Mouse (Mus musculus) midbrain, embryonic 13.5 days (tissue): ENCODE measurements around the gene Deup1. TPM values are rescaled to one million over a fixed set of nuclear protein-coding genes. Genes with fewer than 3 reads are reported as not detected.
"Not testable (repeated sequence)": the region's sequence is repeated elsewhere in the genome, so short reads cannot be mapped to it uniquely, and the experiment has no call there.

Experiments
- ATAC-seq: fragments of 200-750 bp; cut with Nextera tagmentation; 2 replicates; pipeline ENCODE4 v1.8.0; 2017; ENCODE audit warnings: mild to moderate bottlenecking, moderate TSS enrichment, moderate library complexity
- H3K27ac ChIP-seq: fragments of 300-500 bp; sonication (generic); 2 replicates; pipeline ENCODE4 v1.5.1; 2015; ENCODE audit warnings: inconsistent platforms, mild to moderate bottlenecking, moderate library complexity
- H3K27me3 ChIP-seq: fragments of 300-500 bp; sonication (generic); 2 replicates; pipeline ENCODE4 v1.6.1; 2015; ENCODE audit warnings: mild to moderate bottlenecking, inconsistent platforms
- H3K36me3 ChIP-seq: fragments of 300-500 bp; sonication (generic); 2 replicates; pipeline ENCODE4 v1.6.1; 2015; ENCODE audit warnings: mild to moderate bottlenecking, inconsistent platforms
- H3K4me1 ChIP-seq: fragments of 300-500 bp; sonication (generic); replicated peaks from 2 replicates; pipeline ENCODE4 v1.6.1; 2015; ENCODE audit warnings: inconsistent platforms
- H3K4me2 ChIP-seq: fragments of 300-500 bp; sonication (generic); replicated peaks from 2 replicates; pipeline ENCODE4 v1.6.1; 2015; ENCODE audit warnings: moderate library complexity, mild to moderate bottlenecking, inconsistent platforms
- H3K4me3 ChIP-seq: fragments of 300-500 bp; sonication (generic); replicated peaks from 2 replicates; pipeline ENCODE4 v1.5.1; 2015; ENCODE audit warnings: mild to moderate bottlenecking, inconsistent platforms
- H3K9ac ChIP-seq: fragments of 300-500 bp; sonication (generic); replicated peaks from 2 replicates; pipeline ENCODE4 v1.6.1; 2015; ENCODE audit warnings: mild to moderate bottlenecking, inconsistent platforms
- H3K9me3 ChIP-seq: fragments of 300-500 bp; sonication (generic); 2 replicates; pipeline ENCODE4 v1.6.1; 2016; ENCODE audit warnings: mild to moderate bottlenecking, inconsistent platforms
- WGBS: fragments of 180-500 bp; shearing (Covaris S2); methylation state at CpG from one replicate; pipeline ENCODE4 v1.1.7; 2015; 5-methylcytosine and 5-hydroxymethylcytosine counted together
- polyA plus RNA-seq: library from polyadenylated mRNA; unstranded; fragments of >200 nt; fragmentation: Nextera tagmentation; extraction: Ambion mirVana; gene quantifications from 2 replicates; pipeline ENCODE4 v1.2.1, GENCODE M21; 2015

Gene Deup1
- polyA plus RNA-seq, 1 experiment from 2014 or later = 0.96 TPM

DNA sequence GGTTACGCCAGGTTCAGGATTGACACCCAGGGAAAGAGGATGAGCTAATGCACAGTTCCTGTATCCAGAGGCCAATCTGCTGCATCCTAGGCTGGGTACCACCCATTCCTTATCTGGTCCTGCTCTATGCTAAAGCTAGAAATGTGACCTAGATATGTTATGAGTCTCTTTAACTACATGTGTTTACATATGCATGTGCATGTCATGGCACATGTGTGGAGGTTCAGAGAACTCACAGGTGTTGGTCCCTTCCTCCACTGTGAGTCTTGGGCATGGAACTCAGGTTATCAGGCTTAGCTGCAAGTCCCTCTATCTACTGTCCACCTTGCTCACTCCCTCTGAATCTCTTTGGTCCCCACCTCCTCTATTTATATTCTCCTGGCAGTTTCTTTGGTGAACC lies 41.8 kb downstream of the Deup1 start:
- no peaks in the 10 kb centered on the region for H3K9me3 ChIP-seq
- H3K4me1 ChIP-seq = no peaks in the 10 kb centered on the region
- H3K4me3 ChIP-seq = no peak overlapping the region
- H3K27me3 ChIP-seq = no peaks in the 10 kb centered on the region
- H3K9ac ChIP-seq = no peak overlapping the region
- no peak overlapping the region for H3K27ac ChIP-seq
- WGBS = 81% methylated on average over 1 of the region's 1 CpGs
- ATAC-seq = no peak
- H3K4me2 ChIP-seq = no peak overlapping the region
- no peaks in the 10 kb centered on the region for H3K36me3 ChIP-seq

DNA sequence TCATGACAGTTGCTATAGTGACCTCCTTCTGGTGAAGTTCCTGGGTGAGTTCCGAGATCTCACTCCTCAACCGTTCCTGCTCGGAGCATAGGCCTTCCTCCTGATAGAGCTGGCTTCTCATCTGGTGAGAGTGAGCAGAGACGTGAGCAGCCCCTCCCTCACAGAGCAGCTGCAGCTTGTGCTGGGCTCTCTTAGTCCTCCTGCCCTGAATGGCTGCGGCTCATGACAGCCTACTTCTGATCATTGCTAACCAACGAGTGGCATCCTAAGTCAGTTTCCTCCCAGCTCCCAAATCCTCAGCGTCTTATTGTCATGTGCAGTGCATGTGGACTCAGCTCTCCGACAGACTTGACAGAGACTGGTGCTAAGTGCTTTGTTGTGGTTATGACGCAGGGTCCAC lies 43.5 kb downstream of the Deup1 start:
- Histone ChIP-seq H3K4me2 (no peak overlapping the region), H3K4me1 (no peaks in the 10 kb centered on the region), H3K9ac (no peak overlapping the region), H3K27me3 (no peaks in the 10 kb centered on the region), H3K9me3 (no peaks in the 10 kb centered on the region), H3K27ac (no peak overlapping the region), H3K36me3 (no peaks in the 10 kb centered on the region), H3K4me3 (no peak overlapping the region)
- ATAC-seq = no peak
- WGBS = 83% methylated on average over 9 of the region's 9 CpGs

DNA sequence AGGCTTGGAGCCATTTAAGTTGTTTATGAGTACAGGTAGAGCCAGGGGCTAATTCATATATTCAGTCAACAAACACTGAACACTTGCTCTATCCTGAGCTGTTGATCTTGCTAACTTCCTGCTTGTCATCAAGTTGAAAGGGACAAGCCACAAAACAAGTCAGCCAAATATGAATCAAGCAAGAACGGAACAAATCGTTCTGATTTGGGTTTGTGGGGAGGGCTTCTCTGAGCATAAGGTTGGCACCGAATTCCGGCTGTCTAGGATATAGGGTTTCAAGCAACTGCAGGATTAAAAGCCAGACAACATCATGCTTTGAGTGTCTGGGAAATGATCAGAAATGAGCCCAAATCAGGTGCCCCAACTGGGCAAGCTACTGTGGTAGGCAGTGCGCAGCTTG lies 45.7 kb downstream of the Deup1 start:
- Histone ChIP-seq H3K4me1 (no peaks in the 10 kb centered on the region), H3K36me3 (no peaks in the 10 kb centered on the region), H3K27ac (no peak overlapping the region), H3K9me3 (no peaks in the 10 kb centered on the region), H3K27me3 (no peaks in the 10 kb centered on the region), H3K4me3 (no peak overlapping the region), H3K9ac (no peak overlapping the region), H3K4me2 (no peak overlapping the region)
- WGBS = 96% methylated on average over 5 of the region's 5 CpGs
- no peak for ATAC-seq

DNA sequence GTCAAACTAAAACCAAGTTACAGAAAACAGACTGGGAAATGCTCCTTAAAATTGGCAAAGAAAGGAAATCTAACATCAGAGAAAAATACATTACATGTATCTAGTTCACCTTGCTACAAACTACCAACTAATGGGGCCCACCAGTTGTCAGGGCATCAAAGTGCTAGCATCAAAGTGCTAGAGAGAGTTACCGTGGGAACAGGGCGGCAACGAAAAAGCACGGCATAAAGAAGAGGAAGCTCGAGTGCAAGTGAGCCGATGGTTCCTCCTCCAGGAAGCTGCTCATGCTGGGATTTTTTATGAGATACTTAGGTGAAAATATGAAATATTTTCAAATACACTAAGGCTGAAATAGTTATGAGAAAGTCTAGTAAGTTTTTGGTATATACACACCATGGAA lies 47.6 kb downstream of the Deup1 start:
- H3K9me3 ChIP-seq = peaks cover 3% of the 10 kb centered on the region; the same call in 1 of the 2 replicates
- H3K27ac ChIP-seq = no peak overlapping the region
- no peaks in the 10 kb centered on the region for H3K4me1 ChIP-seq
- H3K4me2 ChIP-seq = no peak overlapping the region
- 49% methylated on average over 6 of the region's 6 CpGs for WGBS
- H3K27me3 ChIP-seq = no peaks in the 10 kb centered on the region
- no peaks in the 10 kb centered on the region for H3K36me3 ChIP-seq
- ATAC-seq = no peak
- no peak overlapping the region for H3K4me3 ChIP-seq
- no peak overlapping the region for H3K9ac ChIP-seq

DNA sequence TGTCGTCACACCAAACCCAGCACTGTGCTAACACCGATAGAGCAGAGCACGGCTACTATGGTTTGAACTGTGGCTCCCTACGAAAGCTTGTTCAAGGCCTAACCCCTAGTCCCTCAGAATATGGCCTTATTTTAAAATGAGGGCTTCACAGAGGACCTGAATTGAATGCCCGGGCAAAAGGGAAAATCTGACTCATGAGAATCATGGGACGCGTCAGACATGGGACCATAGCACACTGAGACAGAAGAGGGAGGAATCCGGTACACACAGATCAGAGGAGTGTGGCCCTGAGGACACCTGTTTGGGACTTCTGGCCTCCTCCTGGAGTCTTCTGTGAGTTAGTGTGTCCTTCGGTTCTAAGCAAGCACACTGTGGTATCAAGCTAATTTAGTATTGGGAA lies 48.8 kb downstream of the Deup1 start:
- Histone ChIP-seq H3K9me3 (peaks cover 3% of the 10 kb centered on the region; the same call in 1 of the 2 replicates), H3K9ac (no peak overlapping the region), H3K4me2 (no peak overlapping the region), H3K36me3 (no peaks in the 10 kb centered on the region), H3K27ac (no peak overlapping the region), H3K4me1 (no peaks in the 10 kb centered on the region), H3K4me3 (no peak overlapping the region), H3K27me3 (no peaks in the 10 kb centered on the region)
- 93% methylated on average over 9 of the region's 9 CpGs for WGBS
- ATAC-seq = no peak

DNA sequence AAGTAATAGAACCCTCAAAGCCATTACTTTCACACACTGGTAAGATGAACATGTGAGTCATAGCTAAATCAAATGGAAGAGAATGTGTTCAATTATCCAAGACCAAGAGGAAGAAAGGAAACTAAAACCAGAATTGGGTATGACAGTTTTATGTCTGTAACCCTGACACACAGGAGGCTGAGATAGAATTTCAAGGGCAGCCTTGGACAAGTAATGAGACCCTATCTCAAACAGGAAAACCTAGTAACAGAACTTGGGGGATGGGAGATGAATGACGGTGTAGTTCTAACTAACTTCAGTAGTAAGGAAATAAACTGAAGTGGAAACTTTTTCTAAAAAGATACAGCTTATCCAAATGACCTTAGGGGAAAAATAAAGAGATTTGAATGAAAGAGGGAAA lies 49.3 kb downstream of the Deup1 start:
- Histone ChIP-seq H3K36me3 (no peaks in the 10 kb centered on the region), H3K9me3 (peaks cover 3% of the 10 kb centered on the region; the same call in 1 of the 2 replicates), H3K27ac (no peak overlapping the region), H3K9ac (no peak overlapping the region), H3K4me1 (no peaks in the 10 kb centered on the region), H3K27me3 (no peaks in the 10 kb centered on the region), H3K4me3 (no peak overlapping the region), H3K4me2 (no peak overlapping the region)
- 85% methylated on average over 1 of the region's 1 CpGs for WGBS
- no peak for ATAC-seq

DNA sequence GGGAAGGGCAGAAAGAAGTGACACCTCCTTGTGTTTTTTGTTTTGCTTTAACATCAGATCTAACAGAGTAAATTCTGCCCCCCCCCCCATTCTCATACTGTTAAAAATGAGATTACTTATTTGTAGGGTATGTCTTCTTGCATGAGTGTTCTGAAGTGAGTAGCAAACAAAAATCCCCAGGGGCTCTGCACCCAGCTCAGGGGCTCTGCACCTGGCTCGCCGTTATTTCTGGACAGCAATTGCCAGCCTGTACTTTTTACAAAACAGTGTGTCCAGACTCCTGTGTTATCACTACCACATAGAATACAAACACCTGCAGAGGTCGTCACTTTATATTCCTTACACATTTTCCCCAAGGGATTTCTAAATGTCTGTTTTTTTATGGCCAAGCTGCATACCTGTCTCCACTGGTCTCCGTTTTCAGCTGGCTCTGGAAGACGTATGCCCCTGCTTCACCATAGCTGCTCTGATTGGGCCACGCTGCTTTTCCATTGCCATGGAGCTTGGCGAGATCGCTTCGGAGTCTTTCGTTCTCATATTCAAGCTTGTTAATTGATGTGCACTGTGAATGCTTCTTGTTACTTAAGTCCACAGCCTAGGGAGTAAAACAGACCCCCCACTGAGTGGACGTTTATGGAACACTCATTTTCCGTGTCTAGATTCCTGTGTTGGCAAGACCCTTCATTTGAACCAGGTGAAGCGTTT lies 52.8 kb downstream of the Deup1 start:
- Histone ChIP-seq H3K4me3 (no peak overlapping the region), H3K4me2 (no peak overlapping the region), H3K4me1 (no peaks in the 10 kb centered on the region), H3K27me3 (no peaks in the 10 kb centered on the region), H3K9ac (no peak overlapping the region), H3K9me3 (peaks cover 3% of the 10 kb centered on the region; the same call in 1 of the 2 replicates), H3K36me3 (no peaks in the 10 kb centered on the region), H3K27ac (no peak overlapping the region)
- no peak for ATAC-seq
- 84% methylated on average over 13 of the region's 13 CpGs for WGBS

DNA sequence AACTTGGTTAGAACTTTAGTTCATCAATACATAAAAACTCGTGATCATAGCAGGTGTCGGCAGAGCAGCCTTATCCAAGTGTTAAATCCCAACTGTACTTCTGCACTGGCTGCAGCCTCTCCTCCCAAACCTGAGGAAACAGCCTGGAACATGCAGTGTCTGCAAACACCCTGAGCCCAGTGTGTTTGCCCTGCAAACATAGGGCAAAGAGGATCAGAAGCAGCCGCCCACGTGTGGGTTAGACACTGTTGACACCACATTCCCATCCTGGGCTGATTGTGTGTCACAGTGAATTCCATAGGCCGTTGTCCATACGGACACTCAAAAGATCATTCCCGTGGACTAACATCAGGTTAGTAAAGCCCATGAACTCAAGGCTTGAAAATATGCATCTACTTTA lies 65.4 kb downstream of the Deup1 start:
- WGBS = 86% methylated on average over 7 of the region's 7 CpGs
- H3K9ac ChIP-seq = no peak overlapping the region
- H3K9me3 ChIP-seq = no peaks in the 10 kb centered on the region
- H3K27me3 ChIP-seq = no peaks in the 10 kb centered on the region
- no peak overlapping the region for H3K4me2 ChIP-seq
- no peaks in the 10 kb centered on the region for H3K4me1 ChIP-seq
- ATAC-seq = no peak
- no peaks in the 10 kb centered on the region for H3K36me3 ChIP-seq
- no peak overlapping the region for H3K4me3 ChIP-seq
- H3K27ac ChIP-seq = no peak overlapping the region

DNA sequence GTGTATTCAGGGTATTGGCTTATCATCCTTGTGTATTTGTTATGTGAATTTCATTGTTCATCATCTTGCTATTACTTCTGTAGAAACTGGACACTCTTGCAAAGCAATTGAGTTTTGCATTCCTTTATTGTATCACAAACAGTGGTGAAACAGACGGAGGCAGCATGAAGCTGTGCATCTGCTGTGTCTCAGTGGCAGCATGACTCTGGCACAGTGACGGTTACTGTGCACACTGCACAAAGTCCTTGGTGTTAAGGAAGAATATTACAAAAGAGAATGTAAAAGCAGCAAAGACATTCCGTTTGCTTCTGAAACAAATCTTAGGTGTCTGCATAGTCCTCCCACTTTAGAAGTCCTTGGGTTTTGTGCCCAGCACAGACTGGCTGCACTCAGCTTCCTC lies 67.3 kb downstream of the Deup1 start:
- ATAC-seq = no peak
- no peaks in the 10 kb centered on the region for H3K4me1 ChIP-seq
- 73% methylated on average over 3 of the region's 3 CpGs for WGBS
- no peak overlapping the region for H3K4me3 ChIP-seq
- no peak overlapping the region for H3K4me2 ChIP-seq
- no peak overlapping the region for H3K9ac ChIP-seq
- no peaks in the 10 kb centered on the region for H3K27me3 ChIP-seq
- no peaks in the 10 kb centered on the region for H3K36me3 ChIP-seq
- H3K27ac ChIP-seq = no peak overlapping the region
- no peaks in the 10 kb centered on the region for H3K9me3 ChIP-seq

DNA sequence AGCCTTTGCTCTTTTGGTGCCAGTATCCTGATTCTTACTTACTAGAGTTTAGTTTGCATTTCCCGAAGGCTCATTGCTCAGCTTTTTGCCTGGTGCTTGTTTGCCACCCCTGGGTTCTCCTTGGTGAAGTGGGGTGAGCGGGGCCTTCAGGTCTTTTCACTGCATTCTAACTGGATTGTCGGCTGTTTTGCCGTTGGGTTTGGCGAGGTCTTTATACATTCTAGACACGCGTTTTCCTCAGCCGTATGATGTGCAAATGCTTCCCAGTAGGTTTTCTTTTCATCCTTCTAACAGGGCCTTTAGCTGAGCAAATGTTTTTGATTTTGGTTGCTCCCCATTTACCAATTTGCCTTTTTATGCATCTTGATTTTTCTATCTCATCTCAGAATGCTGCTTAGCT lies 74.4 kb downstream of the Deup1 start:
- H3K4me1 ChIP-seq = 0 out of 2 replicates have a peak, but pooled peaks cover 8% of the 10 kb centered on the region
- 64% methylated on average over 8 of the region's 8 CpGs for WGBS
- no peaks in the 10 kb centered on the region for H3K27me3 ChIP-seq
- no peaks in the 10 kb centered on the region for H3K9me3 ChIP-seq
- no peak overlapping the region for H3K9ac ChIP-seq
- no peak overlapping the region for H3K4me3 ChIP-seq
- H3K27ac ChIP-seq = no peak overlapping the region
- no peak for ATAC-seq
- no peaks in the 10 kb centered on the region for H3K36me3 ChIP-seq
- H3K4me2 ChIP-seq = no peak overlapping the region

DNA sequence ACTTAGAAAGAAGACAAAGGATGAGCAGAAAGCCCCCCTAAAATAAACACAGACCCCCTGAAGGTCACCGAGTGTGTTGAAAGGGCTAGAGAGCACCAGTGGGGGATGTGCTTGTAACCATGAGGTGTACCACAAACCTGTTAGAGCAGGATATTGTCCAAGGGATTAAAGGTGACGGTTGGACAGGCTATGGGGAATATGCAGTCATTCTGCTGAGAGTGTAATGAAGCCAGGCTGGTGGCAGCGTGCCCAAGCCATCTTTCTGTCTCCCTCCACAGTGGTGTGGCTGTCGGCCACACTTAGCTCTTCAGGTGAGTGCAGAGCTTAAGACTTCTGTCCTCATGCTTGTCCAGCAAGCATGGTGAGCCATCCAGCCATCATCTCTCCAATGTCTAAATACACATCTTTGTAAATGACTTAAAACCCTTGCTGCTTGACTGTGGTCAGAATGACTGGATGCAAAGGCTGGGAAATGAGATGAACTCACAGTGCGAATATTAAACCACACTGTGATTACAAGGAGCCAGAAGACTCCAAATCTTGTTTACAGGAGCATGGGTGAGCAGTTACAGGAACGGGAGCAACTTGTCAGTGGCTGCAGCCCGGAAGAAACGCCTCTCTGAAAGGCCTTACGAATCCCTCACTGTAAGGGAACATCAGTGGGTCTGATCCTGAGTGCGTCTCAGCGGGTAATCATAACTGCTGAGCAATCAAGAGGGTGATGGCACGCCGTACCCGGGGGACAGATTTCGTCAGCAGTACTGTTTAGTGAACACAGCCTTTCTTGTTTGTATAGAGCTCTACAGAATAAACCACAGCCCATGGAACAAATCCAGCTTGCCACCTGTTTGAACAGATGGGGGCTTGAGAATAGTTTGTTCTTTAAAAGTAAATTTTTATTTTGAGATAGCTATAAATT lies 75.5 kb downstream of the Deup1 start:
- 83% methylated on average over 15 of the region's 15 CpGs for WGBS
- Histone ChIP-seq H3K36me3 (no peaks in the 10 kb centered on the region), H3K9ac (no peak overlapping the region), H3K27me3 (no peaks in the 10 kb centered on the region), H3K27ac (no peak overlapping the region), H3K4me3 (no peak overlapping the region), H3K4me1 (0 out of 2 replicates have a peak, but pooled peaks cover 8% of the 10 kb centered on the region), H3K9me3 (no peaks in the 10 kb centered on the region), H3K4me2 (no peak overlapping the region)
- no peak for ATAC-seq

DNA sequence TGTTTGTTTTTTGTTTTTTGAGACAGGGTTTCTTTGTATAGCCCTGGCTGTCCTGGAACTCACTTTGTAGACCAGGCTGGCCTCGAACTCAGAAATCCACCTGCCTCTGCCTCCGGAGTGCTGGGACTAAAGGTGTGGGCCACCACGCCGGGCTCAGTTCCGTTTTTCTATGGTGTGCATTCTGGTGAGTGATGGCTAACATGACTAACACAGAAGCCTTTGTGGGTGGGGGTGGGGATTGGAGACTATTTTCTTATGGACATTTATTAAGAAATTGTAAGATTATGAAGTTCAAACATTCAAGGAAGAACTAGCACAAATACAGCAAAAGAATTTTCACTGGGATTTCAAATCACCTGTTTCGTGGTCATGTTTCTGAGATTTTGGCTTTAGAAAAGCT lies 76.7 kb downstream of the Deup1 start:
- not testable (repeated sequence) for H3K27me3 ChIP-seq
- WGBS = 97% methylated on average over 6 of the region's 6 CpGs

More for the DNA sequence above, 76.7 kb downstream of the Deup1 start:
- not testable (repeated sequence) for ATAC-seq, H3K9me3 ChIP-seq, H3K36me3 ChIP-seq, H3K27ac ChIP-seq, H3K4me3 ChIP-seq, H3K9ac ChIP-seq, H3K4me2 ChIP-seq, H3K4me1 ChIP-seq
